Comparison of ENCODE assay signal across 11 mouse cellular contexts in the genomic region with DNA sequence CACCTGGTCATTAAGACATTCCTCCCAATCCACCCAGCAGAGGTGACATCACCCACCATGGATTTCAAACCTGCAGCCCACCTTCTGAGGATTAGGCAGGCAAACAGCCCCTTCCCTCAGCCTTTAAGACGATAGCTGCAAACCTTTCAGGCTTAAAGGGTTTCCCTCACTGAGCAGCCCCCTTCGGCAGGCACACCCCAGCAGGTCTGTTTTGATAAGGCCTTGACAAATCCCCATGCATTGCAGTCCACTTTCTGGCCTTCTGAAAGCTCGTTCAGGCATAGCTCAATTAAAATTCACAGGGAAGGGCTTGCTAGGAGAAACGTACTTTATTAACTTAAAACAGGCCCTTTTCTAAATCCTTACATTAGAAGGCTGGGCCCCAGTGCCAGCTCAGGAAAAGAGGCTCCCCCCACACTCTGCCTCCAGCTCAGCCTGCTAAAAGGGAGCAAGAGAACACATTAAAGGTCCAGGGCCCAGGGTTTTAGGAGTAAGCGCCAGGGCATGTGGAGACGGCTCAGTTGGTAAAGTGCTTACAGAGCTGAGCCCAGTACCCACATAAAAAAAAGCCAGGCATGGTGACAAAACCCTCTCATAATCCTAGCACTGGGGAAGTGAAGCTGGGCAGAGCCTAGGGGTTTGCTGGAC. TPM values are rescaled to one million over a fixed set of nuclear protein-coding genes. Genes with fewer than 3 reads are reported as not detected.
DNase-seq lines count a peak whose midpoint lies in the region; ATAC-seq and TF ChIP-seq lines count a peak whose summit lies in the region.
"Had no signal": no experiment of that assay in that cellular context is flagged by ENCODE, and none has a peak within 500 bp of the region (broad histone marks: within the 10 kb centered on the region; RNA-seq: fewer than 3 reads in every experiment).

No protein-coding gene starts in this region.

- no peaks in the 10 kb centered on the region for H3K9me3 ChIP-seq in heart, embryonic 12.5 days (replicated peaks)
- H3K9me3 ChIP-seq in liver, embryonic 11.5 days (ENCODE audit: control insufficient read depth, low read length) = no peaks in the 10 kb centered on the region
- H3K9me3 ChIP-seq in liver, postnatal 0 days (ENCODE audit: low read length) = no peaks in the 10 kb centered on the region
- no peaks in the 10 kb centered on the region for H3K9me3 ChIP-seq in embryonic facial prominence, embryonic 15.5 days (replicated peaks)
- H3K9me3 ChIP-seq in limb, embryonic 15.5 days = no peaks in the 10 kb centered on the region
- H3K9me3 ChIP-seq in intestine, embryonic 16.5 days (ENCODE audit: control insufficient read depth, low read length) = no peaks in the 10 kb centered on the region

- no peak overlapping the region for H3K4me3 ChIP-seq in heart, embryonic 12.5 days
- no peak overlapping the region for H3K4me3 ChIP-seq in liver, embryonic 11.5 days (ENCODE audit: low read depth, low read length)
- H3K4me3 ChIP-seq in liver, postnatal 0 days (ENCODE audit: low read depth, low read length) = no peak overlapping the region
- no peak overlapping the region for H3K4me3 ChIP-seq in embryonic facial prominence, embryonic 15.5 days (replicated peaks)
- H3K4me3 ChIP-seq in limb, embryonic 15.5 days = no peak overlapping the region
- no peak overlapping the region for H3K4me3 ChIP-seq in intestine, embryonic 16.5 days (ENCODE audit: low read length)
- H3K4me3 ChIP-seq: heart, adult 2 months had no signal

- peaks cover 83% of the 10 kb centered on the region for H3K4me1 ChIP-seq in heart, embryonic 12.5 days (replicated peaks)
- H3K4me1 ChIP-seq in liver, embryonic 11.5 days (replicated peaks; ENCODE audit: control insufficient read depth, insufficient read depth, low read length) = peaks cover 19% of the 10 kb centered on the region
- no peaks in the 10 kb centered on the region for H3K4me1 ChIP-seq in liver, postnatal 0 days (ENCODE audit: insufficient read depth)
- peaks cover 47% of the 10 kb centered on the region for H3K4me1 ChIP-seq in embryonic facial prominence, embryonic 15.5 days
- peaks cover 75% of the 10 kb centered on the region for H3K4me1 ChIP-seq in limb, embryonic 15.5 days
- peaks cover 24% of the 10 kb centered on the region for H3K4me1 ChIP-seq in intestine, embryonic 16.5 days (ENCODE audit: control insufficient read depth, insufficient read depth, low read length)

- no peak for DNase-seq in heart, adult 11 months
- DNase-seq in liver, embryonic 11.5 days (ENCODE audit: low spot score) = no peak
- no peak for DNase-seq in liver, postnatal 0 days
- DNase-seq in right cerebral cortex, adult 18-20 months = no peak
- DNase-seq: cerebellum, adult 8-10 months; heart, adult 2 months; lung, postnatal 4 days had no signal

- no peak overlapping the region for H3K9ac ChIP-seq in heart, embryonic 12.5 days
- H3K9ac ChIP-seq in liver, embryonic 11.5 days (ENCODE audit: low read depth, low read length) = no peak overlapping the region
- H3K9ac ChIP-seq in liver, postnatal 0 days (replicated peaks) = no peak overlapping the region
- no peak overlapping the region for H3K9ac ChIP-seq in embryonic facial prominence, embryonic 15.5 days
- no peak overlapping the region for H3K9ac ChIP-seq in limb, embryonic 15.5 days
- no peak overlapping the region for H3K9ac ChIP-seq in intestine, embryonic 16.5 days (ENCODE audit: low read depth, low read length)

- TF ChIP-seq CTCF in liver, postnatal 0 days (IDR thresholded peaks at IDR 0.05; ENCODE audit: low read depth) = no peak

- H3K4me2 ChIP-seq in heart, embryonic 12.5 days = peak overlapping the region; percentile 46; the same call in 1 of the 2 replicates
- peak overlapping the region; percentile 51 for H3K4me2 ChIP-seq in liver, embryonic 11.5 days
- H3K4me2 ChIP-seq in liver, postnatal 0 days (ENCODE audit: low read depth, low read length) = no peak overlapping the region
- H3K4me2 ChIP-seq in embryonic facial prominence, embryonic 15.5 days (replicated peaks) = no peak overlapping the region
- 0 out of 2 replicates have a peak overlapping the region, but pooled peaks have one; percentile 7 for H3K4me2 ChIP-seq in limb, embryonic 15.5 days
- no peak overlapping the region for H3K4me2 ChIP-seq in intestine, embryonic 16.5 days (ENCODE audit: low read depth, low read length)

- H3K36me3 ChIP-seq in heart, embryonic 12.5 days = no peaks in the 10 kb centered on the region
- no peaks in the 10 kb centered on the region for H3K36me3 ChIP-seq in liver, embryonic 11.5 days (ENCODE audit: control insufficient read depth, insufficient read depth, low read length)
- H3K36me3 ChIP-seq in liver, postnatal 0 days (replicated peaks; ENCODE audit: insufficient read depth, low read length) = no peaks in the 10 kb centered on the region
- H3K36me3 ChIP-seq in embryonic facial prominence, embryonic 15.5 days = no peaks in the 10 kb centered on the region
- no peaks in the 10 kb centered on the region for H3K36me3 ChIP-seq in limb, embryonic 15.5 days
- no peaks in the 10 kb centered on the region for H3K36me3 ChIP-seq in intestine, embryonic 16.5 days (ENCODE audit: control insufficient read depth, insufficient read depth, low read length)

- H3K27me3 ChIP-seq in heart, embryonic 12.5 days (replicated peaks) = no peaks in the 10 kb centered on the region
- H3K27me3 ChIP-seq in liver, embryonic 11.5 days (replicated peaks; ENCODE audit: control insufficient read depth, insufficient read depth, low read length) = peaks cover 12% of the 10 kb centered on the region
- no peaks in the 10 kb centered on the region for H3K27me3 ChIP-seq in liver, postnatal 0 days (ENCODE audit: insufficient read depth, low read length)
- H3K27me3 ChIP-seq in embryonic facial prominence, embryonic 15.5 days = no peaks in the 10 kb centered on the region
- H3K27me3 ChIP-seq in limb, embryonic 15.5 days = no peaks in the 10 kb centered on the region
- H3K27me3 ChIP-seq in intestine, embryonic 16.5 days (replicated peaks; ENCODE audit: control insufficient read depth, insufficient read depth, low read length) = no peaks in the 10 kb centered on the region

- TF ChIP-seq EP300 in liver, postnatal 0 days (IDR thresholded peaks at IDR 0.05; ENCODE audit: low read depth) = no peak

- no peak for ATAC-seq in heart, embryonic 12.5 days (ENCODE audit: insufficient number of reproducible peaks, low FRiP score)
- peak; percentile 59; the same call in 1 of the 2 replicates for ATAC-seq in liver, embryonic 11.5 days (replicated peaks; ENCODE audit: low FRiP score)
- no peak for ATAC-seq in liver, postnatal 0 days
- no peak for ATAC-seq in embryonic facial prominence, embryonic 15.5 days (ENCODE audit: insufficient number of reproducible peaks, low FRiP score, low TSS enrichment, low read depth)
- peak; percentile 74; the same call in 1 of the 2 replicates for ATAC-seq in limb, embryonic 15.5 days (ENCODE audit: insufficient number of reproducible peaks, low FRiP score, low TSS enrichment, low read depth)
- ATAC-seq in intestine, embryonic 16.5 days = no peak

- 48% methylated on average over 6 of the region's 6 CpGs for WGBS in heart, embryonic 12.5 days
- WGBS in liver, embryonic 11.5 days = 32% methylated on average over 6 of the region's 6 CpGs
- 68% methylated on average over 6 of the region's 6 CpGs for WGBS in liver, postnatal 0 days (ENCODE audit: insufficient replicate concordance)
- 36% methylated on average over 6 of the region's 6 CpGs for WGBS in embryonic facial prominence, embryonic 15.5 days
- 30% methylated on average over 6 of the region's 6 CpGs for WGBS in limb, embryonic 15.5 days
- WGBS in intestine, embryonic 16.5 days = 57% methylated on average over 6 of the region's 6 CpGs

- H3K27ac ChIP-seq in heart, embryonic 12.5 days (ENCODE audit: poor library complexity, severe bottlenecking) = 0 out of 2 replicates have a peak overlapping the region, but pooled peaks have one; percentile 9
- H3K27ac ChIP-seq in liver, embryonic 11.5 days (ENCODE audit: low read depth, low read length) = no peak overlapping the region
- H3K27ac ChIP-seq in liver, postnatal 0 days (ENCODE audit: low read depth) = no peak overlapping the region
- peak overlapping the region; percentile 44; the same call in 1 of the 2 replicates for H3K27ac ChIP-seq in embryonic facial prominence, embryonic 15.5 days (replicated peaks)
- H3K27ac ChIP-seq in limb, embryonic 15.5 days = peak overlapping the region; percentile 82
- no peak overlapping the region for H3K27ac ChIP-seq in intestine, embryonic 16.5 days (ENCODE audit: low read length)
- H3K27ac ChIP-seq: heart, adult 2 months had no signal

RNA-seq across cellular contexts. Expression of a gene that starts 20.1 kb away (rescaled TPM):
- 9.9 and 12.5 TPM in 2 replicates for polyA plus RNA-seq in heart, embryonic 12.5 days (2016; fragmentation: Nextera tagmentation; extraction: Ambion mirVana)
- polyA plus RNA-seq in liver, embryonic 11.5 days (2014; fragmentation: Nextera tagmentation; extraction: Ambion mirVana) = 0.77 TPM in 2 replicates
- polyA plus RNA-seq in liver, postnatal 0 days (2015; fragmentation: Nextera tagmentation; extraction: Ambion mirVana) = 0.11 and 0.18 TPM in 2 replicates
- 5.8 and 6.9 TPM in 2 replicates for polyA plus RNA-seq in embryonic facial prominence, embryonic 15.5 days (2015; fragmentation: Nextera tagmentation; extraction: Ambion mirVana)
- 6.2 and 8.9 TPM in 2 replicates for polyA plus RNA-seq in limb, embryonic 15.5 days (2015; fragmentation: Nextera tagmentation; extraction: Ambion mirVana)
- polyA plus RNA-seq in intestine, embryonic 16.5 days (2015; fragmentation: Nextera tagmentation; extraction: Ambion mirVana) = 1.6 and 1.7 TPM in 2 replicates

Comparison
In these comparisons a context has a peak if more than half of its experiments do, and no peak if none do; other contexts are left out.
1. ATAC-seq: peak in liver, embryonic 11.5 days (single experiment) and limb, embryonic 15.5 days (single experiment); none in heart, embryonic 12.5 days (single experiment), liver, postnatal 0 days (single experiment), embryonic facial prominence, embryonic 15.5 days (single experiment) and intestine, embryonic 16.5 days (single experiment).
2. H3K4me2 ChIP-seq: peak in heart, embryonic 12.5 days (single experiment), liver, embryonic 11.5 days (single experiment) and limb, embryonic 15.5 days (single experiment); none in liver, postnatal 0 days (single experiment), embryonic facial prominence, embryonic 15.5 days (single experiment) and intestine, embryonic 16.5 days (single experiment).
3. H3K27ac ChIP-seq: peak in heart, embryonic 12.5 days (single experiment), embryonic facial prominence, embryonic 15.5 days (single experiment) and limb, embryonic 15.5 days (single experiment); none in liver, embryonic 11.5 days (single experiment), liver, postnatal 0 days (single experiment) and intestine, embryonic 16.5 days (single experiment).